Mouse (Mus musculus): Measurements from ENCODE around the gene Lgals3bp. TPM values are rescaled to one million over a fixed set of nuclear protein-coding genes. Genes with fewer than 3 reads are reported as not detected.
"Not testable (repeated sequence)": the region's sequence is repeated elsewhere in the genome, so short reads cannot be mapped to it uniquely, and the experiment has no call there.

The Lgals3bp gene
- polyA plus RNA-seq, 1 experiment from 2014 or later, result 6.2 TPM

DNA sequence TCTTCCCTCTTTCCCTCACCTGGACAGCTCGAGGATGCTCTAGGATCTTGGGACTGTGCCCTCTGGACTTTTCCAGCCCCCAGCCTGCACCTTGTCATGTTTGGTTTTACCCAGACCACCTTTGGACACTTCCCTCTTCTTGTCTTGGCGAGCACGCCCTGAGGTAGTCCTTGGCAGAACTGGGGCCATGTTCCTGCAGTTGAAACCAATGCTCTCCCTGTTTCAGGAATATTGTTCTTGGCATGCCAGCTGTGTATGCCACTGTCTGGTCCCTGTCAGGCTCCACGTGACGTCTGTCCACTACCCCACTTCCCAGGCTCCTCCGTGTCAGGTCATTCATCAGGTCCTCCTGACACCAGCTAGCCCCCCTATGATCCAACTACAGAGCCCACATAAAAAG, 23.2 kb downstream of the Lgals3bp start:
- Histone ChIP-seq H3K27me3 (ENCODE audit: insufficient read depth, poor library complexity, severe bottlenecking) (peaks cover 3% of the 10 kb centered on the region; the same call in 1 of the 2 replicates), H3K36me3 (no peaks in the 10 kb centered on the region), H3K27ac (no peak overlapping the region), H3K4me3 (no peak overlapping the region), H3K9me3 (no peaks in the 10 kb centered on the region), H3K4me1 (peaks cover 12% of the 10 kb centered on the region)
- no peak for DNase-seq (ENCODE audit: low spot score)
- 83% methylated on average over 6 of the region's 6 CpGs for WGBS

DNA sequence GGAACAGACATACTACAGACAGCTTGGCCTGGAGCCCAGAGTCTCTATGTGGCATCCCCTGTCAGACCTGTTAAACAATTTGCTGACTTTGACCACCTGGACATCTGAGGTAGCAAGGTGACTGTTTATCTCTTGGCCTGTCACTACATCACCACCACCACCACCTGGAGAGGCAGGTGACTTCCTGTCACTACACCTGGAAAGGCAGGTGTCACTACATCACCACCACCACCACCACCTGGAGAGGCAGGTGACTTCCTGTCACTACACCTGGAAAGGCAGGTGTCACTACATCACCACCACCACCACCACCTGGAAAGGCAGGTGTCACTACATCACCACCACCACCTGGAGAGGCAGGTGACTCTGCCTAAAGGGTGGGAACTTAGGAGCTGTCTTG, 25.6 kb downstream of the Lgals3bp start:
- not testable (repeated sequence) for H3K36me3 ChIP-seq; H3K27ac ChIP-seq; H3K27me3 ChIP-seq (ENCODE audit: insufficient read depth, poor library complexity, severe bottlenecking); H3K9me3 ChIP-seq; DNase-seq (ENCODE audit: low spot score); H3K4me3 ChIP-seq
- H3K4me1 ChIP-seq, result peaks cover 12% of the 10 kb centered on the region

DNA sequence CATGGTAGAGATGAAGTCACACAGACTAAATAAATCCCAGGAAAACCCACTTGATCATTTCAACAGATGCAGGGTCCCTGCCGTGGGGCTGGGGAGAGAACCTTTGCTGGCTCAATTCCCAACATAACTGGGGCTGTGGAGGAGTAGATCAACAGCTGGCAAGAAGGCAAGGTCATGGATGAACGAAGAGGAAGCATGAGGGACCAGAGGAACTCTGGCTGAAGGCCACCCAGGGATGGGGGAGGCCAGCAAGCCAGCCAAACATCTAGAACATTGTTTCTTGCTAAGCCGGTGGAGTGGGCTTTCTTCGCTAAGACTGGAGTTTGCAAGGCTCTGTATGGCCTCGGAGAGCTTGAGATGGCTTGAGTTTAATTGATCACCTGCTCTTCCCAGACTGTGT, 26.0 kb downstream of the Lgals3bp start:
- H3K36me3 ChIP-seq, result no peaks in the 10 kb centered on the region
- no peaks in the 10 kb centered on the region for H3K9me3 ChIP-seq
- 82% methylated on average over 5 of the region's 5 CpGs for WGBS
- H3K4me1 ChIP-seq, result peaks cover 12% of the 10 kb centered on the region
- no peak overlapping the region for H3K27ac ChIP-seq
- peaks cover 9% of the 10 kb centered on the region; the same call in 1 of the 2 replicates for H3K27me3 ChIP-seq (ENCODE audit: insufficient read depth, poor library complexity, severe bottlenecking)
- no peak for DNase-seq (ENCODE audit: low spot score)
- no peak overlapping the region for H3K4me3 ChIP-seq

DNA sequence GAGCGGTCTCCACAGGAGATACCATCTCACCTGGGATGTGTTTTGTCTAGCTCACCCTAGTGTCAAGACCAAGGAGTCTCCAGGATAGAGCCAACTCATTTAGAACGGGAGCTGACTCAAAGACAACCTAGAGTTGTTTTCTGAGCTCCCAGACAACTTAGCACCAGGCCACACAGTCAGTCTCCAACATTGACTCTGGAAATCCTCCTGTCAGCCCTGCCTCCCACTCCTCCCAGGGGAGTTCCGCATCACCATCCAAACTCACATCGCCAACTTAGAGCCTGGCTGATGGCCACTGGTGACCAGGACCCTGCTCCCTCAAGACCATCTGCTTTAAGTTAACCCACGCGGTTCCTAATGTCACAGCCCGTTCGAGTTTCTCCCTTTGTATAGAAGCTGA, 26.4 kb downstream of the Lgals3bp start:
- Histone ChIP-seq H3K4me1 (peaks cover 12% of the 10 kb centered on the region), H3K27ac (no peak overlapping the region), H3K27me3 (ENCODE audit: insufficient read depth, poor library complexity, severe bottlenecking) (peaks cover 11% of the 10 kb centered on the region; the same call in 1 of the 2 replicates), H3K9me3 (no peaks in the 10 kb centered on the region), H3K36me3 (no peaks in the 10 kb centered on the region), H3K4me3 (no peak overlapping the region)
- DNase-seq (ENCODE audit: low spot score), result no peak
- 82% methylated on average over 8 of the region's 8 CpGs for WGBS

DNA sequence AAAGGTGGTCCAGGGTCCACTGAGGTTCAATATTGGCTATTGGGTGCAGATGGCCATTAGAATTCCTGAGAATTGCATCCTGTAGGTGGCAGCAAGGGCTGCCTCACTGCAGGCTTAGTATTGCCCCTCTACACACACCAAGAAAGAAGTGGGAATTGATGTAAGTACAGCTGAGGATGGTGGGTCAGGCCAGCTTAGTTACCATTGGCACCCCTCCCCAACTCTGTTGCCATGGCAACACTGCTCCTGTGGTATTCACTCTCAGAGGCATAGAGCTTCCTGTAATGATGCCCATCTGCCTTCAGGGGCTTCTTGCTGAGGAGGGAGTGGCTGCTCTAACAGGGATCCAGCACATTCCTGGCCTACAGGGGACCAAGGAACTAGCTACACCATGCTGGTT, 26.9 kb downstream of the Lgals3bp start:
- H3K36me3 ChIP-seq, result no peaks in the 10 kb centered on the region
- DNase-seq (ENCODE audit: low spot score), result no peak
- H3K27ac ChIP-seq, result no peak overlapping the region
- H3K4me1 ChIP-seq, result peaks cover 12% of the 10 kb centered on the region
- peaks cover 14% of the 10 kb centered on the region for H3K27me3 ChIP-seq (ENCODE audit: insufficient read depth, poor library complexity, severe bottlenecking)
- no peak overlapping the region for H3K4me3 ChIP-seq
- no peaks in the 10 kb centered on the region for H3K9me3 ChIP-seq

DNA sequence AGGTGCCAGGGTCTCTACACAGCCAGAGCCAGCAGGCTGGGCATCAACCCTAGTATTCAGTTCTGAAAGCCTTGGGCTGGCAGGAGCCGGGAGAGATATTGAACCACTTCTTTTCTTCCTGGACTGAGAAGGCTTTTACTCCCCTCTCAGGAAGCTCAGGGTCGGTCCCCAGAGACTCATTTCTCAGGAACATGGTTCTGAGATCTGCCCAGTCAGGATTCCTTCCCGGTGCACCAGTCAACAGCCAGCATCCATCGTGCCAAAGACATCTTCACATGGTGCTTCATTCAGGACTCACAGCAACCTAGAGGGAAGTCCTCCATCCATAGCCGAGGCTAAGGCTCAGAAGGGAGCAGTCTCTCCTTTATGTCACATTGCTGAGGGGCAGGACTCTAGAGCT, 27.4 kb downstream of the Lgals3bp start:
- H3K27me3 ChIP-seq (ENCODE audit: insufficient read depth, poor library complexity, severe bottlenecking), result peaks cover 19% of the 10 kb centered on the region
- no peak overlapping the region for H3K4me3 ChIP-seq
- H3K27ac ChIP-seq, result no peak overlapping the region
- H3K4me1 ChIP-seq, result peaks cover 11% of the 10 kb centered on the region
- WGBS, result 65% methylated on average over 5 of the region's 5 CpGs
- H3K36me3 ChIP-seq, result no peaks in the 10 kb centered on the region
- no peaks in the 10 kb centered on the region for H3K9me3 ChIP-seq
- no peak for DNase-seq (ENCODE audit: low spot score)

DNA sequence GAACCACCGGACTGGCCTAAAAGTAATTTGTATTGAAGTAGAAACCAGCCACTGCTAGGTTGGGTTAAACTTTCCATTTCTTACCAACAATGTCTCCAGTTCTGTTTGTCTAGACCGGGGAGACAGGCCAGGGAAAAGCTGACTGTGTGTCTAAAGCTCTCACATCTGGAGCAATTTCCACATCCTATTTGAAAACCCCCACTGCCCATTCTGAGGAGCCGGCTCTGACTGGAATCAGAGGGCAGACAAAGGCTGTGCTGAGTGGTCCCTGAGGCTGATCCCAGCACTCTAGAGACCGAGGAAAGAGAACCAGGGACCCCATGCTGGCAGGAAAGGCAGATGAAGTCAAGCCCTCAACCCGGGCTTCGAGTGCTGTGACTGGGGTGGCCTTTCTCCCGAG, 29.3 kb downstream of the Lgals3bp start:
- Histone ChIP-seq H3K9me3 (no peaks in the 10 kb centered on the region), H3K4me1 (no peaks in the 10 kb centered on the region), H3K36me3 (no peaks in the 10 kb centered on the region), H3K27me3 (ENCODE audit: insufficient read depth, poor library complexity, severe bottlenecking) (peaks cover 19% of the 10 kb centered on the region), H3K27ac (0 out of 2 replicates have a peak overlapping the region, but pooled peaks have one; percentile 49), H3K4me3 (no peak overlapping the region)
- 52% methylated on average over 7 of the region's 7 CpGs for WGBS
- DNase-seq (ENCODE audit: low spot score), result no peak

DNA sequence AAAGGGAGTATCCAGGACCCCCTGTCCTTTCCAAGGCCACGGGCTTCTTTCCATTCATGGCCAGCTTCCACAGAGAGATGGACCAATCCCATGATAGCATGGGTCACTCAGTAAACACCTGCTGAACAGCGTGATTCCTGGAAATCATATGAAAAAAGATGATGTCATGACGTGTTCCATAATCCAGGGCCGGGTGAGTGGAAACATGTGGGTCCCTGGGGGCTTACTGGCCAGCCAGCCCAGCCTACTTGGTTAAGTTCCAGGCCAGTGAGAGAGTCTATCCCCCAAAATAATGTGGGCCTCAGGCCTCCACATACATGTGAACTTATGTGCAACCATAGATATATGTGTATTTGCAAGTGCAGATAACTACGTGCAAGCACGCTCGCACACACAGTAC, 30.0 kb downstream of the Lgals3bp start:
- DNase-seq (ENCODE audit: low spot score), result no peak
- Histone ChIP-seq H3K27ac (no peak overlapping the region), H3K9me3 (no peaks in the 10 kb centered on the region), H3K27me3 (ENCODE audit: insufficient read depth, poor library complexity, severe bottlenecking) (peaks cover 19% of the 10 kb centered on the region), H3K4me1 (no peaks in the 10 kb centered on the region), H3K4me3 (no peak overlapping the region), H3K36me3 (no peaks in the 10 kb centered on the region)
- WGBS, result 88% methylated on average over 7 of the region's 7 CpGs

DNA sequence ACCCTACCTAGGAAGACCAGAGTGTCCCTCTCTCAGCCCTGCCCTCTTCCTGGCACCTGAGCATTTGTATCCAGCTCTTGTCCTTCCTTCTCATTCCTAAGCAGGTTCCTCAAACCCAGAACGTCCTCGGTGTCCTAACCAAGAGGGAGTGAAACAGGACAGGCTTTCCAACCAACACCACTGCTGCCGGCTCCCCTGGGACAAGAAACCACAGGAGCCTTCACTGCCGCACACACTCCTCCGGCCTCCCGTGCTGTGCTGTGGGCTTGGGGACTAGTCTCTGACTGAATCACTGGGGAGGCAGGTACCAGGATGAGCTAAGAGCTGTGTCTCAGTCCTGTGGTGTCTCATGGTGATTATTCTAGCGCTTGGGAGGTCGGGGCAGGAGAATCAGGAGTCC, 32.2 kb downstream of the Lgals3bp start:
- no peak overlapping the region for H3K27ac ChIP-seq
- peaks cover 20% of the 10 kb centered on the region for H3K4me1 ChIP-seq
- H3K36me3 ChIP-seq, result no peaks in the 10 kb centered on the region
- peaks cover 19% of the 10 kb centered on the region for H3K27me3 ChIP-seq (ENCODE audit: insufficient read depth, poor library complexity, severe bottlenecking)
- 69% methylated on average over 8 of the region's 8 CpGs for WGBS
- H3K9me3 ChIP-seq, result no peaks in the 10 kb centered on the region
- DNase-seq (ENCODE audit: low spot score), result no peak
- no peak overlapping the region for H3K4me3 ChIP-seq

DNA sequence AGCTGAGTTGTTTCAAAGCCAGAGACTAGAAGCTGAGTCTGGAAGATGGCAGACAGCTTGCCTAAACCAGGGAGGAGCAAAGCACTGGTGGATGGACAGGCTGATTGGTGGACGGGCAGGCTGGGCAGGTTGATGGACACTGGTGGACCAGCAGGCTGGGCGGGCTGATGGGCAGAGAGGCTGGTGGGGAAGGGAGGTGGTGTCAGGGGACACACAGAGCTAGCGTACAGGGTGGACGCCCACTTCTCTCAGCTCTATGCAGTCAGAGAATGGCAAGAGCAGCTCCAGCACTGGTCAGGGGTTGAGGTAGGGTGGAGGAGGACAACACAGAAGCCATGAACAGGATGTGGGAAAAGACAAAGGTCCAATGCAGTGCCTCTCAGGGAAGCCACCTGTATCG, 32.6 kb downstream of the Lgals3bp start:
- Histone ChIP-seq H3K27ac (no peak overlapping the region), H3K36me3 (no peaks in the 10 kb centered on the region), H3K9me3 (no peaks in the 10 kb centered on the region), H3K4me3 (no peak overlapping the region), H3K27me3 (ENCODE audit: insufficient read depth, poor library complexity, severe bottlenecking) (peaks cover 19% of the 10 kb centered on the region), H3K4me1 (peaks cover 24% of the 10 kb centered on the region)
- no peak for DNase-seq (ENCODE audit: low spot score)
- WGBS, result 73% methylated on average over 5 of the region's 5 CpGs

DNA sequence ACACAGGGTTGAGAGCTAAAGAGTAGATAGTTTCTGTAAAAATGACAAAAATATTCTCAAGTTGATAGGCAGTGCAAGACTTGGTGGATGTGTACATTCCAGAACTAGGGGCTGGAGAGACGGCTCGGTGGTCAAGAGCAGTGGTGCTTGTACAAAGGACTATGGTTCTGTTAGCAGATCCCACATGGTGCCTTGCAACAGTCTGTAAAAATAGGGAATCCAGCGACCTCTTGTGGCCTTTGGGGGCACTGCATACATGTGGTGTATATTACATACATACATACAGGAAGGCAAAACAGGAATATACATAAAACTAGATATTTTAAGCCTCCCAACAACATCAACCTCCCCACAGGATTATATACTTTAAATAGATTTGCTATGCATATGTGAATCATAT, 33.6 kb downstream of the Lgals3bp start:
- Histone ChIP-seq H3K4me3 (no peak overlapping the region), H3K27ac (no peak overlapping the region), H3K4me1 (peaks cover 34% of the 10 kb centered on the region), H3K27me3 (ENCODE audit: insufficient read depth, poor library complexity, severe bottlenecking) (peaks cover 19% of the 10 kb centered on the region), H3K36me3 (no peaks in the 10 kb centered on the region), H3K9me3 (no peaks in the 10 kb centered on the region)
- no peak for DNase-seq (ENCODE audit: low spot score)
- 62% methylated on average over 3 of the region's 3 CpGs for WGBS

DNA sequence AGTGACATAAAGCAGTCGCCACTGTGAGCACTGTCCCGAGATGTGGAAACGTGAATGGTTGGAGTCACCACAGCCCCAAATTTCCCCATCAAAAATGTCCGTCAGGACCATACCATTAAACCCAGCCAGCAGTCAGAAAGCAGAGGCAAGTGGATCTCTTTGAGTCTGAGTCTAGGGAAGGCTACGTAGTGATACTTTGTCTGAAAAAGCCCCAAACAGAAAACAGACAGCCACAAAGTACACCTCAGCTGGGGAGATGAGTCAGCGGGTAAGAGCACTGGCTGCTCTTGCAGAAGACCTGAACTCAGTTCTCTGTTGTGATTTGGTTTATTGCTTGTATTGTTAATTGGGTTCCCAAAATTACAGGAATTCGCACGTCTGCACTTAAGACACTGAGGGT, 35.3 kb downstream of the Lgals3bp start:
- H3K4me3 ChIP-seq, result no peak overlapping the region
- no peaks in the 10 kb centered on the region for H3K36me3 ChIP-seq
- H3K27me3 ChIP-seq (ENCODE audit: insufficient read depth, poor library complexity, severe bottlenecking), result peaks cover 19% of the 10 kb centered on the region
- H3K9me3 ChIP-seq, result no peaks in the 10 kb centered on the region
- peak overlapping the region; percentile 87 for H3K27ac ChIP-seq
- DNase-seq (ENCODE audit: low spot score), result no peak
- 61% methylated on average over 8 of the region's 8 CpGs for WGBS
- peaks cover 51% of the 10 kb centered on the region for H3K4me1 ChIP-seq

DNA sequence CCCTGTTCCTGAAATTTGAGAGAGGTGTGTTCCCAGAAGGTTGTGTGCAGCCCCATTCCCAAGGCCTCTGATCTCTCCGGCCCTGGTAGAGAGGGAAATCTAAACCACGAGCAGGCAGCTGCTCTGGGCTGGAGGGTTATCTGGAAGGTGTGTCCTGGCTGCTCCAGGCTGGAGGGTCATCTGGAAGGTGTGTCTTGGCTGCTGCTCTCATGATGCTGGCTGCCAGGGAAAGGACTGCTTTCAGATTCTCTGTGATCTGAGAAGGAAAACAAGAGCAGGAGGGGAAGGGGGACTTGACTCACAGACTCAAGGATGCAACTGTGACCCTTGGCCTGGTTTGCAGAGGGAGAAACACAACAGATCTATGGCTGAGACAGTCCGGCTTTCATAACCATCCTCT, 35.8 kb downstream of the Lgals3bp start:
- Histone ChIP-seq H3K36me3 (no peaks in the 10 kb centered on the region), H3K4me1 (peaks cover 52% of the 10 kb centered on the region), H3K27me3 (ENCODE audit: insufficient read depth, poor library complexity, severe bottlenecking) (peaks cover 15% of the 10 kb centered on the region), H3K27ac (peak overlapping the region; percentile 87), H3K9me3 (no peaks in the 10 kb centered on the region), H3K4me3 (no peak overlapping the region)
- DNase-seq (ENCODE audit: low spot score), result no peak
- whole genome bisulfite sequencing, result 27% methylated on average over 3 of the region's 3 CpGs

DNA sequence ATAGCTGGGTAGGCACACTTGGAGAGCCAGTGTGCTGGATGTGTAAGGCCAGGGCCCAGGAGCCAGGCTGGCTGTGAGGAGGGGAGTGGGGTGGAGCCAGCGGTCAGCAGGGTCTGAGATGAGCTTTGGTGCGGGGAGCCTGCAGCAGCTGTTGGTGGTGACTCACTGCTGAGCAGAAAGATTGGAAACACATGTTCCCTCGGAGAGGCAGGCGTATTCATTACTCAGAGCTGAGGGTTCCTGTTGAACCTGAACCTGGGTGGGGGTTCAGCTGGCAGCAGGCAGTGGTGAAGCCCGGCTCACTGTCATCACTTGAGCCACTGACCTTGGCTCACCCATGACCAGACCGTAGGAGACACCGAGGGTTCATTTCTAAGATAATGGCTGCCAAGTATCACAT, 36.7 kb downstream of the Lgals3bp start:
- WGBS, result 47% methylated on average over 7 of the region's 7 CpGs
- Histone ChIP-seq H3K9me3 (no peaks in the 10 kb centered on the region), H3K27ac (peak overlapping the region; percentile 87), H3K4me3 (no peak overlapping the region), H3K36me3 (no peaks in the 10 kb centered on the region), H3K4me1 (peaks cover 61% of the 10 kb centered on the region), H3K27me3 (ENCODE audit: insufficient read depth, poor library complexity, severe bottlenecking) (peaks cover 10% of the 10 kb centered on the region; the same call in 1 of the 2 replicates)
- peak; percentile 81 for DNase-seq (ENCODE audit: low spot score)
